Mouse (Mus musculus): ENCODE measurements around the gene Scap.
"Not testable (repeated sequence)": the region's sequence is repeated elsewhere in the genome, so short reads cannot be mapped to it uniquely, and the experiment has no call there.

GRCm38 (mm10) chr9:110377655-110378054 is 44.6 kb downstream of the Scap start:
- TF ChIP-seq POLR2A, CTCF (IDR thresholded peaks at IDR 0.05; ENCODE audit: insufficient read depth, low read depth, low read length): not testable (repeated sequence)

All from olfactory bulb, adult 2 months (tissue).